Mouse (Mus musculus): ENCODE data around the gene Clca1. TPM values are rescaled to one million over a fixed set of nuclear protein-coding genes. Genes with fewer than 3 reads are reported as not detected.

Gene Clca1
- total RNA-seq, 2 experiments from 2014 or later: not detected

Other genes starting within 250 kb of the Clca1 start
- not detected for gene Clca3a2, start 213.3 kb downstream of the Clca1 start, total RNA-seq (2021)
- gene Clca3b, start 183.4 kb downstream of the Clca1 start, total RNA-seq (2021): not detected
- not detected for gene Clca4b, start 100.2 kb downstream of the Clca1 start, total RNA-seq (2021)
- gene Clca4a, start 57.7 kb downstream of the Clca1 start, total RNA-seq (2021): not detected
- gene Clca2, start 66.7 kb upstream of the Clca1 start, total RNA-seq (2021): not detected
- gene Odf2l, start 85.8 kb upstream of the Clca1 start, total RNA-seq (2021): 10 to 100 TPM; 16.0 to 17.9 TPM